Comparison of ENCODE assay signal across 10 mouse cellular contexts in the genomic region with DNA sequence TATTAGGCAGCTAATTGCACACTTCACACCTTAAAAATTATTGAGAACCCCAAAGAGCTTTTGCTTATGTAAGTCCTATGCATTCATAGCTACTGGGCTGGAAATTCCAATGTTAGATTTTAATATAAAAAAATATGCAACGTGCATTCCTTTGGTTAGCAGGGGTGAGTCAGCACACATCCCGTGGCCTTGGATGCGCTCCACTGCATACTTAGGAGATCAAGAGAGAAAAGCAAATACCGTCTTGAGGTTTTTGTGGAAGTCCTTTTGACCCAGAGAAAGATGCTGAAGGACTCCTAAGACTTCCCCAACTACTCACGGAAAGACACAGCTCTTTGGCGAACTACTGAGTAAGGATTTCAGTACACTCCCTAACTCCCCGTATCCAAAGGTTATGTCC. TPM values are rescaled to one million over a fixed set of nuclear protein-coding genes. Genes with fewer than 3 reads are reported as not detected.
DNase-seq lines count a peak whose midpoint lies in the region; ATAC-seq and TF ChIP-seq lines count a peak whose summit lies in the region.
"Had no signal": no experiment of that assay in that cellular context is flagged by ENCODE, and none has a peak within 500 bp of the region (broad histone marks: within the 10 kb centered on the region; RNA-seq: fewer than 3 reads in every experiment).

No protein-coding gene starts in this region.

- H3K79me2 ChIP-seq in CH12.LX (replicated peaks; ENCODE audit: control insufficient read depth, extremely low read depth, insufficient read depth, poor library complexity, severe bottlenecking): no peaks in the 10 kb centered on the region

- H3K27me3 ChIP-seq in forebrain, embryonic 12.5 days: no peaks in the 10 kb centered on the region
- no peaks in the 10 kb centered on the region for H3K27me3 ChIP-seq in forebrain, embryonic 11.5 days (ENCODE audit: control insufficient read depth, insufficient read depth, low read length)
- H3K27me3 ChIP-seq in CH12.LX (replicated peaks): peaks cover 10% of the 10 kb centered on the region
- H3K27me3 ChIP-seq in midbrain, embryonic 12.5 days: no peaks in the 10 kb centered on the region
- H3K27me3 ChIP-seq: liver, embryonic 15.5 days had no signal

- no peak for DNase-seq in forebrain, embryonic 11.5 days (ENCODE audit: low spot score)
- no peak for DNase-seq in CH12.LX (ENCODE audit: extremely low read depth)
- DNase-seq in fibroblast of lung, adult 2 months (ENCODE audit: low read depth): peak; percentile 58
- DNase-seq in cerebellum, adult 8-10 months: no peak
- DNase-seq in layer of hippocampus, postnatal 14 days (ENCODE audit: low spot score in 2 of 2): no peak
- no peak for DNase-seq in natural killer cell, adult 2 months (ENCODE audit: low spot score in 2 of 2)

- no peak overlapping the region for H3K9ac ChIP-seq in forebrain, embryonic 12.5 days
- H3K9ac ChIP-seq in forebrain, embryonic 11.5 days (ENCODE audit: low read length): no peak overlapping the region
- peak overlapping the region; percentile 28; the same call in 1 of the 2 replicates for H3K9ac ChIP-seq in CH12.LX (ENCODE audit: insufficient read depth, low read depth)
- no peak overlapping the region for H3K9ac ChIP-seq in midbrain, embryonic 12.5 days (replicated peaks)
- H3K9ac ChIP-seq: liver, embryonic 15.5 days had no signal

- dilution Hi-C loops in CH12.LX (cut with MboI; ENCODE audit: extremely low pct_ligation_motif_present, extremely low pct_unique_long_range_greater_than_20kb, low sequenced_read_pairs): no loop called here

- no peak for TF ChIP-seq EP300 in CH12.LX (IDR thresholded peaks at IDR 0.05; ENCODE audit: low read length)

- in situ Hi-C loops in CH12.LX (cut with MboI; ENCODE audit: low pct_ligation_motif_present, low pct_unique_long_range_greater_than_20kb, low sequenced_read_pairs): no loop called here

- TF ChIP-seq POLR2A in CH12.LX (IDR thresholded peaks at IDR 0.05; ENCODE audit: low read depth, low read length): no peak

- H3K9me3 ChIP-seq in forebrain, embryonic 12.5 days: no peaks in the 10 kb centered on the region
- no peaks in the 10 kb centered on the region for H3K9me3 ChIP-seq in forebrain, embryonic 11.5 days (ENCODE audit: control insufficient read depth, low read length)
- H3K9me3 ChIP-seq in CH12.LX (replicated peaks; ENCODE audit: low read length): peaks cover 6% of the 10 kb centered on the region
- no peaks in the 10 kb centered on the region for H3K9me3 ChIP-seq in midbrain, embryonic 12.5 days
- H3K9me3 ChIP-seq: liver, embryonic 15.5 days had no signal

- 0 out of 2 replicates have a peak, but pooled peaks have one; percentile 4 for ATAC-seq in forebrain, embryonic 12.5 days (ENCODE audit: low FRiP score)
- no peak for ATAC-seq in forebrain, embryonic 11.5 days (replicated peaks; ENCODE audit: low FRiP score)
- no peak for ATAC-seq in midbrain, embryonic 12.5 days (ENCODE audit: low FRiP score, low read depth)

- H3K4me3 ChIP-seq in forebrain, embryonic 12.5 days (replicated peaks): no peak overlapping the region
- H3K4me3 ChIP-seq in forebrain, embryonic 11.5 days (ENCODE audit: low read depth, low read length): no peak overlapping the region
- H3K4me3 ChIP-seq in CH12.LX (replicated peaks in 1 of 3; ENCODE audit: low read depth in 2 of 3, low read length in 2 of 3, poor library complexity in 1 of 3): no peak overlapping the region
- 0 out of 2 replicates have a peak overlapping the region, but pooled peaks have one; percentile 24 for H3K4me3 ChIP-seq in midbrain, embryonic 12.5 days
- H3K4me3 ChIP-seq: liver, embryonic 15.5 days had no signal

- H3K4me2 ChIP-seq in forebrain, embryonic 12.5 days: peak overlapping the region; percentile 50
- H3K4me2 ChIP-seq in forebrain, embryonic 11.5 days (ENCODE audit: low read depth, low read length, severe bottlenecking): no peak overlapping the region
- no peak overlapping the region; the same call in 1 of the 2 replicates for H3K4me2 ChIP-seq in CH12.LX (ENCODE audit: insufficient read depth, low read depth, poor library complexity, severe bottlenecking)
- peak overlapping the region; percentile 49; the same call in 1 of the 2 replicates for H3K4me2 ChIP-seq in midbrain, embryonic 12.5 days (replicated peaks)

- H3K27ac ChIP-seq in forebrain, embryonic 12.5 days: no peak overlapping the region
- no peak overlapping the region for H3K27ac ChIP-seq in forebrain, embryonic 11.5 days (ENCODE audit: low read depth, low read length)
- H3K27ac ChIP-seq in CH12.LX (ENCODE audit: insufficient read depth, low read depth): no peak overlapping the region
- H3K27ac ChIP-seq in midbrain, embryonic 12.5 days (replicated peaks): no peak overlapping the region
- H3K27ac ChIP-seq: liver, embryonic 15.5 days had no signal

- TF ChIP-seq RAD21 in CH12.LX (IDR thresholded peaks at IDR 0.05; ENCODE audit: low read depth, low read length): no peak

- no peaks in the 10 kb centered on the region for H3K4me1 ChIP-seq in forebrain, embryonic 12.5 days
- no peaks in the 10 kb centered on the region for H3K4me1 ChIP-seq in forebrain, embryonic 11.5 days (replicated peaks; ENCODE audit: control insufficient read depth, insufficient read depth, low read length)
- H3K4me1 ChIP-seq in CH12.LX (ENCODE audit: control insufficient read depth in 1 of 2, insufficient read depth in 2 of 2): peaks cover 6 to 16% of the 10 kb centered on the region in 2 experiments
- no peaks in the 10 kb centered on the region for H3K4me1 ChIP-seq in midbrain, embryonic 12.5 days

- no peak for TF ChIP-seq CTCF in CH12.LX (conservative IDR thresholded peaks at IDR 0.05 in 1 of 2, IDR thresholded peaks at IDR 0.05 in 1 of 2; ENCODE audit: low read depth in 2 of 2, low read length in 2 of 2)

- 87% methylated on average over 7 of the region's 7 CpGs for WGBS in forebrain, embryonic 12.5 days
- 93% methylated on average over 7 of the region's 7 CpGs for WGBS in forebrain, embryonic 11.5 days
- 77% methylated on average over 7 of the region's 7 CpGs for WGBS in midbrain, embryonic 12.5 days

- no peaks in the 10 kb centered on the region for H3K36me3 ChIP-seq in forebrain, embryonic 12.5 days (replicated peaks)
- H3K36me3 ChIP-seq in forebrain, embryonic 11.5 days (ENCODE audit: control insufficient read depth, insufficient read depth, low read length): no peaks in the 10 kb centered on the region
- H3K36me3 ChIP-seq in CH12.LX (replicated peaks in 1 of 2; ENCODE audit: control insufficient read depth in 1 of 2, insufficient read depth in 1 of 2, low read length in 1 of 2): no peaks in the 10 kb centered on the region
- no peaks in the 10 kb centered on the region for H3K36me3 ChIP-seq in midbrain, embryonic 12.5 days
- H3K36me3 ChIP-seq: liver, embryonic 15.5 days had no signal

TF ChIP-seq in CH12.LX, 34 proteins besides CTCF, POLR2A, EP300 and RAD21:
- TF ChIP-seq JUN (IDR thresholded peaks at IDR 0.05; ENCODE audit: insufficient read depth, low read depth, low read length) (no peak), PAX5 (IDR thresholded peaks at IDR 0.05; ENCODE audit: low read length) (no peak), TBP (conservative IDR thresholded peaks at IDR 0.05; ENCODE audit: low read depth, low read length) (no peak), SIN3A (IDR thresholded peaks at IDR 0.05; ENCODE audit: low read length) (no peak)

RNA-seq across cellular contexts. Expression of a gene that starts 8.1 kb away (rescaled TPM):
- polyA plus RNA-seq in forebrain, embryonic 12.5 days (2016; fragmentation: Nextera tagmentation; extraction: Ambion mirVana): 0.10 TPM in 1 of 2 replicates, not detected in the other
- polyA plus RNA-seq in forebrain, embryonic 11.5 days (2014; fragmentation: Nextera tagmentation; extraction: Ambion mirVana): 0.08 and 0.21 TPM in 2 replicates
- 0.38 and 0.59 TPM in 2 replicates for total RNA-seq in CH12.LX (2012; rRNA removed)
- total RNA-seq in CH12.LX (2014; rRNA removed): 1.0 and 1.2 TPM in 2 replicates
- polyA plus RNA-seq in CH12.LX (2012; ENCODE audit: insufficient read length, low read depth): 2.1 and 2.4 TPM in 2 replicates
- 0.17 and 0.29 TPM in 2 replicates for polyA plus RNA-seq in midbrain, embryonic 12.5 days (2016; fragmentation: Nextera tagmentation; extraction: Ambion mirVana)
- total RNA-seq in layer of hippocampus, postnatal 14 days (2021): under 1 TPM; 0.12 to 0.28 TPM

RNA-seq across cellular contexts. Expression of a gene that starts 20.3 kb away (rescaled TPM):
- polyA plus RNA-seq in forebrain, embryonic 12.5 days (2016; fragmentation: Nextera tagmentation; extraction: Ambion mirVana): 25.9 and 27.3 TPM in 2 replicates
- 12.8 and 15.2 TPM in 2 replicates for polyA plus RNA-seq in forebrain, embryonic 11.5 days (2014; fragmentation: Nextera tagmentation; extraction: Ambion mirVana)
- total RNA-seq in CH12.LX (2012; rRNA removed): 17.2 and 17.7 TPM in 2 replicates
- total RNA-seq in CH12.LX (2014; rRNA removed): 20.4 and 21.4 TPM in 2 replicates
- 126 and 130 TPM in 2 replicates for polyA plus RNA-seq in CH12.LX (2012; ENCODE audit: insufficient read length, low read depth)
- polyA plus RNA-seq in midbrain, embryonic 12.5 days (2016; fragmentation: Nextera tagmentation; extraction: Ambion mirVana): 32.4 and 33.1 TPM in 2 replicates
- total RNA-seq in layer of hippocampus, postnatal 14 days (2021): 100 to 1,000 TPM; 283 to 312 TPM

RNA-seq across cellular contexts. Expression of a gene that starts 27.4 kb away (rescaled TPM):
- polyA plus RNA-seq in forebrain, embryonic 12.5 days (2016; fragmentation: Nextera tagmentation; extraction: Ambion mirVana): 0.14 and 0.19 TPM in 2 replicates
- 0.08 and 0.35 TPM in 2 replicates for polyA plus RNA-seq in forebrain, embryonic 11.5 days (2014; fragmentation: Nextera tagmentation; extraction: Ambion mirVana)
- 8.4 and 9.9 TPM in 2 replicates for total RNA-seq in CH12.LX (2012; rRNA removed)
- total RNA-seq in CH12.LX (2014; rRNA removed): 19.8 and 20.1 TPM in 2 replicates
- 21.9 TPM in 2 replicates for polyA plus RNA-seq in CH12.LX (2012; ENCODE audit: insufficient read length, low read depth)
- 0.11 and 0.22 TPM in 2 replicates for polyA plus RNA-seq in midbrain, embryonic 12.5 days (2016; fragmentation: Nextera tagmentation; extraction: Ambion mirVana)
- 1 to 10 TPM in 1 of 2 experiments, under 1 TPM in 1; 0.91 to 1.3 TPM for total RNA-seq in layer of hippocampus, postnatal 14 days (2021)

RNA-seq across cellular contexts. Expression of a gene that starts 57.3 kb away (rescaled TPM):
- polyA plus RNA-seq in forebrain, embryonic 12.5 days (2016; fragmentation: Nextera tagmentation; extraction: Ambion mirVana): 0.18 and 0.28 TPM in 2 replicates
- 0.33 TPM in 1 of 2 replicates, not detected in the other for polyA plus RNA-seq in forebrain, embryonic 11.5 days (2014; fragmentation: Nextera tagmentation; extraction: Ambion mirVana)
- total RNA-seq in CH12.LX (2012; rRNA removed) (0.55 and 0.80 TPM in 2 replicates), CH12.LX (2014; rRNA removed) (1.3 and 1.8 TPM in 2 replicates)
- 2.4 and 4.8 TPM in 2 replicates for polyA plus RNA-seq in CH12.LX (2012; ENCODE audit: insufficient read length, low read depth)
- polyA plus RNA-seq in midbrain, embryonic 12.5 days (2016; fragmentation: Nextera tagmentation; extraction: Ambion mirVana): 0.43 and 0.80 TPM in 2 replicates
- total RNA-seq in layer of hippocampus, postnatal 14 days (2021): 1 to 10 TPM; 1.7 to 2.2 TPM
- total RNA-seq: common myeloid progenitor, adult 5-6 weeks had no signal

Comparison
In these comparisons a context has a peak if more than half of its experiments do, and no peak if none do; other contexts are left out.
1. H3K4me2 ChIP-seq: peak in forebrain, embryonic 12.5 days (single experiment) and midbrain, embryonic 12.5 days (single experiment); none in forebrain, embryonic 11.5 days (single experiment) and CH12.LX (single experiment).
2. RNA of a gene that starts 27.4 kb away (polyA plus RNA-seq): 21.9 TPM in CH12.LX; 0.14 to 0.19 TPM in forebrain, embryonic 12.5 days, 0.11 to 0.22 TPM in midbrain, embryonic 12.5 days and 0.08 to 0.35 TPM in forebrain, embryonic 11.5 days; every median in the first group is over 10 times any median in the second.